Mouse (Mus musculus) intestine, postnatal 0 days (tissue): ENCODE measurements around the gene Gas2. TPM values are rescaled to one million over a fixed set of nuclear protein-coding genes. Genes with fewer than 3 reads are reported as not detected.

ENCODE experiments used
- ATAC-seq: fragments of 200-750 bp; cut with Nextera tagmentation; 2 replicates; pipeline ENCODE4 v1.8.0; 2017; ENCODE audit warnings: mild to moderate bottlenecking, moderate TSS enrichment, moderate library complexity
- H3K27ac ChIP-seq: fragments of 300-500 bp; sonication (generic); 2 replicates; pipeline ENCODE4 v1.5.1; 2014; ENCODE audit warnings: mild to moderate bottlenecking, low read depth, low read length, moderate library complexity
- H3K27me3 ChIP-seq: fragments of 300-500 bp; sonication (generic); replicated peaks from 2 replicates; pipeline ENCODE4 v1.6.1; 2014; ENCODE audit warnings: low read length, mixed read lengths; ENCODE audit not compliant: control insufficient read depth, insufficient read depth
- H3K36me3 ChIP-seq: fragments of 300-500 bp; sonication (generic); 2 replicates; pipeline ENCODE4 v1.6.1; 2014; ENCODE audit warnings: mild to moderate bottlenecking, moderate library complexity; ENCODE audit not compliant: control insufficient read depth, insufficient read depth
- H3K4me1 ChIP-seq: fragments of 300-500 bp; sonication (generic); replicated peaks from 2 replicates; pipeline ENCODE4 v1.6.1; 2014; ENCODE audit warnings: antibody characterized with exemption, low read length, mixed read lengths; ENCODE audit not compliant: control insufficient read depth, insufficient read depth
- H3K4me2 ChIP-seq: fragments of 300-500 bp; sonication (generic); replicated peaks from 2 replicates; pipeline ENCODE4 v1.6.1; 2014; ENCODE audit warnings: low read depth, mild to moderate bottlenecking, moderate library complexity
- H3K4me3 ChIP-seq: fragments of 300-500 bp; sonication (generic); 2 replicates; pipeline ENCODE4 v1.5.1; 2014; ENCODE audit warnings: low read depth, low read length
- H3K9ac ChIP-seq: fragments of 300-500 bp; sonication (generic); 2 replicates; pipeline ENCODE4 v1.6.1; 2014; ENCODE audit warnings: mild to moderate bottlenecking, low read depth, low read length
- H3K9me3 ChIP-seq: fragments of 300-500 bp; sonication (generic); 2 replicates; pipeline ENCODE4 v1.6.1; 2016; ENCODE audit warnings: mixed run types; ENCODE audit not compliant: control insufficient read depth
- CTCF ChIP-seq: sonication (generic); IDR thresholded peaks from 2 replicates; pipeline ENCODE4 v1.5.1; 2016; ENCODE audit warnings: low read depth, mild to moderate bottlenecking, control low read depth, antibody characterized with exemption, moderate library complexity
- WGBS: fragments of 180-500 bp; shearing (Covaris S2); extraction: QIAGEN DNeasy Blood & Tissue Kit; methylation state at CpG from one replicate; pipeline ENCODE4 v1.1.7; 2014; 5-methylcytosine and 5-hydroxymethylcytosine counted together
- polyA plus RNA-seq: library from polyadenylated mRNA; unstranded; fragments of >200 nt; fragmentation: Nextera tagmentation; extraction: Ambion mirVana; gene quantifications from 2 replicates; pipeline ENCODE4 v1.2.1, GENCODE M21; 2015

Gas2 gene
- polyA plus RNA-seq, 1 experiment from 2014 or later, result 5.3 TPM

GRCm38 (mm10) chr7:51973091-51973490 is 111.3 kb downstream of the Gas2 start:
- H3K9ac ChIP-seq, result no peak overlapping the region
- H3K4me2 ChIP-seq, result no peak overlapping the region
- no peak overlapping the region for H3K27ac ChIP-seq
- ATAC-seq, result no peak
- TF ChIP-seq CTCF, result no peak
- H3K27me3 ChIP-seq, result no peaks in the 10 kb centered on the region
- H3K9me3 ChIP-seq, result no peaks in the 10 kb centered on the region
- H3K4me1 ChIP-seq, result no peaks in the 10 kb centered on the region
- WGBS, result 73% methylated on average over 5 of the region's 5 CpGs
- no peaks in the 10 kb centered on the region for H3K36me3 ChIP-seq
- H3K4me3 ChIP-seq, result no peak overlapping the region

GRCm38 (mm10) chr7:51973526-51973925 is 111.7 kb downstream of the Gas2 start:
- Histone ChIP-seq H3K4me1 (no peaks in the 10 kb centered on the region), H3K36me3 (no peaks in the 10 kb centered on the region), H3K27ac (no peak overlapping the region), H3K27me3 (no peaks in the 10 kb centered on the region), H3K4me3 (no peak overlapping the region), H3K9me3 (no peaks in the 10 kb centered on the region), H3K4me2 (no peak overlapping the region), H3K9ac (no peak overlapping the region)
- WGBS, result 81% methylated on average over 2 of the region's 2 CpGs
- no peak for ATAC-seq
- no peak for TF ChIP-seq CTCF

- no peak for ATAC-seq
- 70% methylated on average over 6 of the region's 6 CpGs for WGBS
- Histone ChIP-seq H3K4me3 (no peak overlapping the region), H3K36me3 (no peaks in the 10 kb centered on the region), H3K4me2 (no peak overlapping the region), H3K9me3 (no peaks in the 10 kb centered on the region), H3K27ac (no peak overlapping the region), H3K4me1 (no peaks in the 10 kb centered on the region), H3K27me3 (no peaks in the 10 kb centered on the region), H3K9ac (no peak overlapping the region)
- no peak for TF ChIP-seq CTCF
Observed at GRCm38 (mm10) chr7:51975181-51975580, 113.4 kb downstream of the Gas2 start.

- no peaks in the 10 kb centered on the region for H3K36me3 ChIP-seq
- no peak overlapping the region for H3K9ac ChIP-seq
- no peak for ATAC-seq
- H3K4me1 ChIP-seq, result no peaks in the 10 kb centered on the region
- no peak overlapping the region for H3K4me3 ChIP-seq
- H3K9me3 ChIP-seq, result no peaks in the 10 kb centered on the region
- 51% methylated on average over 5 of the region's 5 CpGs for WGBS
- no peak overlapping the region for H3K27ac ChIP-seq
- H3K4me2 ChIP-seq, result no peak overlapping the region
- H3K27me3 ChIP-seq, result no peaks in the 10 kb centered on the region
- peak; percentile 67 for TF ChIP-seq CTCF
Observed at GRCm38 (mm10) chr7:51979271-51979670, 117.5 kb downstream of the Gas2 start.

GRCm38 (mm10) chr7:51982303-51982702 is 120.5 kb downstream of the Gas2 start:
- no peak for TF ChIP-seq CTCF
- no peak for ATAC-seq
- Histone ChIP-seq H3K9me3 (no peaks in the 10 kb centered on the region), H3K4me3 (no peak overlapping the region), H3K36me3 (no peaks in the 10 kb centered on the region), H3K4me1 (no peaks in the 10 kb centered on the region), H3K9ac (no peak overlapping the region), H3K27me3 (no peaks in the 10 kb centered on the region), H3K4me2 (no peak overlapping the region), H3K27ac (no peak overlapping the region)
- WGBS, result 32% methylated on average over 1 of the region's 1 CpGs

DNA sequence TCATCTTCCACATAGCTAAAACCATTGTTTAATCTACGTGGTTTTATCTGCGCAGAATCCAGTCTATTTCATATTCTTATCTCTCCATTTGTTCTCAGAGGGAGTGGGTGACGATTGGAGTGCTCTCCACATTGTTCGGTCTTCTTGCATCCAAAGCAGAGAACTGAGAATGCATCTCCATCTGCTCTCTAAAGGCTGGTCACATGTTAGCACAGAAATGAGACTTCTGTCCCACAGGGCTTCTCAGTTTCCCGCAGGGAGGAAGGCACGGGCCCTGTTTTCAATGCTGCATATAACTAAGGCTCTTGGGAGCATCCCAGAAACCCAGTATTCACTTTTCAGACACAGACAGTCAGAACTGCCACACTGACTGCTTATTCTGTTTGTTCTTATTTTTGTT is 123.9 kb downstream of the Gas2 start:
- Histone ChIP-seq H3K36me3 (no peaks in the 10 kb centered on the region), H3K4me1 (no peaks in the 10 kb centered on the region), H3K27ac (no peak overlapping the region), H3K27me3 (no peaks in the 10 kb centered on the region), H3K4me3 (no peak overlapping the region), H3K9ac (no peak overlapping the region), H3K9me3 (no peaks in the 10 kb centered on the region), H3K4me2 (no peak overlapping the region)
- TF ChIP-seq CTCF, result no peak
- WGBS, result 80% methylated on average over 6 of the region's 6 CpGs
- ATAC-seq, result no peak

- no peaks in the 10 kb centered on the region for H3K4me1 ChIP-seq
- no peak overlapping the region for H3K4me3 ChIP-seq
- H3K27me3 ChIP-seq, result no peaks in the 10 kb centered on the region
- no peak for TF ChIP-seq CTCF
- H3K36me3 ChIP-seq, result no peaks in the 10 kb centered on the region
- 58% methylated on average over 6 of the region's 6 CpGs for WGBS
- no peak overlapping the region for H3K27ac ChIP-seq
- no peak overlapping the region for H3K9ac ChIP-seq
- no peak overlapping the region for H3K4me2 ChIP-seq
- no peak for ATAC-seq
- H3K9me3 ChIP-seq, result no peaks in the 10 kb centered on the region
Observed at GRCm38 (mm10) chr7:51986909-51987308, 125.1 kb downstream of the Gas2 start.
